Mouse (Mus musculus): Measurements from ENCODE around the gene Mblac2.

DNA sequence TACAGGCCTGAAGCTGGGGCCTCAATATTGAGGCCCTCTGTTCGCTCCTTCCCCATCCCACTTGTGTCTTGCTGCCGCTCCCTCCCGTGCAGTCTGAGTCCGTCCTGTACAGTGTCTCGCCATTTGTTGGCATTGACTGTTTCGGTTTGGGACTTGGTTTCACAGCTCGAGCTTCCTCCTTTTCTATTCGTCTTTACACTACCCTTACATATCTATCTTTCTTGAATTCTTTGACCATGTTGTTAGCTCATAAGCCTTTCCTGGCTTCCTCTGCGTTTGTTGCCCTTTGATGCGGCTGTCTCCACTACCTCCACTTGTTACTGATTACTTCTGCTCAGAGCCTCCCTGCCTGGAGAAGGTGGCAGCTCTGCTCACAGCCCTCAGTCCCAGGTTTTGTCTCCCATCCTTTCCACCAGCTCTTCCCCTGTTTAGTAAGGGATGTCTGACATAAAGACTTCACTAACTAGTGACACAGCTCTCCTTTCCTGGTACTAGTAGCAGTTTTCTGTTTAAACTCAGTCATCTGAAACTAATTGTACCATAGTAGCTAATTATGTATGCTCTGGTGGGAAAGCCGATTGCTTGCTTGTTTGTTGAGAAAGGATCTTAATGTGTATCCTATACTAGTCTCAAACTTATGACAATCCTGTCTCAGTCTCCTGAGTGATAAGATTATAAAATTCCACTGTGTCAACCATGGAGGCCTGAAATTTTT is 74.8 kb downstream of the Mblac2 start:
- TF ChIP-seq CTCF (IDR thresholded peaks at IDR 0.05; ENCODE audit: control insufficient read depth, insufficient read depth, low read length) (no peak), POLR2A (IDR thresholded peaks at IDR 0.05; ENCODE audit: borderline replicate concordance, control insufficient read depth, low read depth, low read length) (no peak)
